Mouse (Mus musculus) limb, embryonic 13.5 days (tissue): ENCODE results near the gene Gabbr2. TPM values are rescaled to one million over a fixed set of nuclear protein-coding genes. Genes with fewer than 3 reads are reported as not detected.

Experiments used
- ATAC-seq: fragments of 200-750 bp; cut with Nextera tagmentation; 2 replicates; pipeline ENCODE4 v1.8.0; 2017; ENCODE audit warnings: low read depth, moderate number of reproducible peaks, moderate TSS enrichment; ENCODE audit not compliant: low FRiP score
- H3K27ac ChIP-seq: fragments of 300-500 bp; sonication (generic); 2 replicates; pipeline ENCODE4 v1.5.1; 2015; ENCODE audit warnings: inconsistent platforms, mild to moderate bottlenecking, moderate library complexity
- H3K27me3 ChIP-seq: fragments of 300-500 bp; sonication (generic); 2 replicates; pipeline ENCODE4 v1.6.1; 2015; ENCODE audit warnings: mild to moderate bottlenecking, inconsistent platforms
- H3K36me3 ChIP-seq: fragments of 300-500 bp; sonication (generic); 2 replicates; pipeline ENCODE4 v1.6.1; 2015; ENCODE audit warnings: inconsistent platforms, mild to moderate bottlenecking, moderate library complexity
- H3K4me1 ChIP-seq: fragments of 300-500 bp; sonication (generic); 2 replicates; pipeline ENCODE4 v1.6.1; 2015; ENCODE audit warnings: inconsistent platforms
- H3K4me2 ChIP-seq: fragments of 300-500 bp; sonication (generic); replicated peaks from 2 replicates; pipeline ENCODE4 v1.6.1; 2015; ENCODE audit warnings: inconsistent platforms, mild to moderate bottlenecking, moderate library complexity
- H3K4me3 ChIP-seq: fragments of 300-500 bp; sonication (generic); 2 replicates; pipeline ENCODE4 v1.5.1; 2015; ENCODE audit warnings: moderate library complexity, mild to moderate bottlenecking, inconsistent platforms
- H3K9ac ChIP-seq: fragments of 300-500 bp; sonication (generic); 2 replicates; pipeline ENCODE4 v1.6.1; 2015; ENCODE audit warnings: mild to moderate bottlenecking, inconsistent platforms
- H3K9me3 ChIP-seq: fragments of 300-500 bp; sonication (generic); 2 replicates; pipeline ENCODE4 v1.6.1; 2016; ENCODE audit warnings: inconsistent platforms
- WGBS: fragments of 180-500 bp; shearing (Covaris S2); methylation state at CpG from one replicate; pipeline ENCODE4 v1.1.7; 2015; 5-methylcytosine and 5-hydroxymethylcytosine counted together
- polyA plus RNA-seq: library from polyadenylated mRNA; unstranded; fragments of >200 nt; fragmentation: Nextera tagmentation; extraction: Ambion mirVana; gene quantifications from 2 replicates; pipeline ENCODE4 v1.2.1, GENCODE M21; 2015

Gene Gabbr2
- polyA plus RNA-seq, 1 experiment from 2014 or later: 0.11 TPM

DNA sequence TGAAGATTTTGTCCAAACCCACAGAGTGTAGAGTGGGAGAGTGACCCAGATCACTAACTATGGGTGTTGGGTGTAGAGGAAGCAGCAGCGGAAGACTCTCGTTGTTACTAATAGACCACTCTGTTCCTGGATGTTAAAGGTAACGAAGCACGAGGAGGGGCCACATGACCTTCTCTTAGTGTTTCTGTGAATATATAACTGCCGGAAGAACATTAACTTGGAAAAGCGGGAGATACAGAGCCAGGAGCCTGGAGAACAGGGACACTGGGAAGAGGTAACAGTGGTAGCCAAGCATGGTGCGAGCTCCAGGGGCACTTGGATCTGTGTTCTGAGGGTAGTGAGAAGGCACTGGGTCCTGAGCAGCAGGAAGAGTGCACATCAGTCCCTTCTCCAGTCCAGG, 38.7 kb downstream of the Gabbr2 start:
- Histone ChIP-seq H3K36me3 (no peaks in the 10 kb centered on the region), H3K9ac (no peak overlapping the region), H3K27me3 (no peaks in the 10 kb centered on the region), H3K4me3 (no peak overlapping the region), H3K9me3 (no peaks in the 10 kb centered on the region), H3K27ac (no peak overlapping the region), H3K4me2 (no peak overlapping the region), H3K4me1 (no peaks in the 10 kb centered on the region)
- ATAC-seq: no peak
- 88% methylated on average over 7 of the region's 7 CpGs for WGBS

DNA sequence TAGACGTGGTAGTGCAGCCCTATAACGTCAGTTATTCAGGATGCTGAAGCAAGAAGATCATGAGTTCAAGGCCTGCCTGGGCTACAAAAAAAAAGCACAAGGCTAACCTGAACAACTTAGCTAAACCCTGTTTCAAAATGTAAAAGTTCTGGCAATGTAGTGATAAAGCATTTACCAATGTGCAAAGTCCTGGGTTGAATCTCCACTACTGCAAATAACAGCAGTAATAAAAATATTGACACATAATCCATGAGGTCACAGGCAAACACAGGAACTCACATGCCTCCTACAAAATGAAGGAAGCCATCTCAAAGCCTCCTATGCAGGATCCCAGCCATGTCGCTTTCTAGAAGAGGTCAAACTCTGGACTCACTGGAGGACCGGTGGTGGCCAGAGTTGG, 39.1 kb downstream of the Gabbr2 start:
- no peak for ATAC-seq
- Histone ChIP-seq H3K9me3 (no peaks in the 10 kb centered on the region), H3K4me1 (no peaks in the 10 kb centered on the region), H3K4me2 (no peak overlapping the region), H3K9ac (no peak overlapping the region), H3K36me3 (no peaks in the 10 kb centered on the region), H3K4me3 (no peak overlapping the region), H3K27me3 (no peaks in the 10 kb centered on the region), H3K27ac (no peak overlapping the region)
- 84% methylated on average over 4 of the region's 4 CpGs for WGBS

DNA sequence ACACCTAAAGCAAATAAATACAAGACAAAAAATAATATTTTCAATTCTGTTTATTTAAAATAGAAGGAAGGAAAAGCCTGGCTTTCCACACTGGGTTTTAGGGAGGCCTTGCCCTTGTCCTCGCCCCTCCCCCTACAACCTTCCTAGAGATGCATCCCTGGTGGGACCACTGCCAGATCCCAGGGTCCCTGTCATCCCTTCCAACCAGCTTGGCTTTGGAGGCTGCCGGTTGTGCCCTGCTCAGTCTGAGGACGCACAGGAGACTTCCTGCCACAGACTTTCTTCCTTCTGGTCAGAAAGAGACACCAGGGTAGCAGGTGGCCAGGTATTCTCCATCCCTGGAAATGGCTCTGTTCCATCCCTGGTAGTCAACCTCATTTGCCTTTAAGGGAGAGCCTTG, 57.4 kb downstream of the Gabbr2 start:
- no peak for ATAC-seq
- Histone ChIP-seq H3K4me2 (no peak overlapping the region), H3K36me3 (no peaks in the 10 kb centered on the region), H3K27me3 (no peaks in the 10 kb centered on the region), H3K4me1 (no peaks in the 10 kb centered on the region), H3K27ac (no peak overlapping the region), H3K9ac (no peak overlapping the region), H3K4me3 (no peak overlapping the region), H3K9me3 (no peaks in the 10 kb centered on the region)
- 82% methylated on average over 3 of the region's 3 CpGs for WGBS

DNA sequence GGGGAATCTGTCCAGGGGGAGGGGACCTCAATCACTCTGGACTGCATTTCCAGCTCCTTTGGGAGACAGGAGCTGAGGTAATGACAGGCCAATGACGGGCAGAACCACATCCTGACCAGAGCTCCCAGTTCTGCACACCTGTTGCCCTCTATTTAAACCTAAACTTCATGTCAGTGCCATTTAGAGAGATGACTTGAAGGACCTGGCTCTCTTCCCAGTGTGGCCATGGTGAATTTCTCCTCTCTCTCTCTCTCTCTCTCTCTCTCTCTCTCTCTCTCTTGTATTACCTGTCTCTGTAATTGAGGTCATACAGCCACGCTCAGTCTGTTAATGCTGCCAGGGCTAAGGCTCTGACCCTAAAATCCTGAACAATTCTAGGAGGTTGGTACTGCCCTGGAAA, 58.1 kb downstream of the Gabbr2 start:
- Histone ChIP-seq H3K4me1 (no peaks in the 10 kb centered on the region), H3K36me3 (no peaks in the 10 kb centered on the region), H3K9ac (no peak overlapping the region), H3K9me3 (no peaks in the 10 kb centered on the region), H3K4me3 (no peak overlapping the region), H3K27ac (no peak overlapping the region), H3K27me3 (no peaks in the 10 kb centered on the region), H3K4me2 (no peak overlapping the region)
- ATAC-seq: no peak
- WGBS: 70% methylated on average over 2 of the region's 2 CpGs

DNA sequence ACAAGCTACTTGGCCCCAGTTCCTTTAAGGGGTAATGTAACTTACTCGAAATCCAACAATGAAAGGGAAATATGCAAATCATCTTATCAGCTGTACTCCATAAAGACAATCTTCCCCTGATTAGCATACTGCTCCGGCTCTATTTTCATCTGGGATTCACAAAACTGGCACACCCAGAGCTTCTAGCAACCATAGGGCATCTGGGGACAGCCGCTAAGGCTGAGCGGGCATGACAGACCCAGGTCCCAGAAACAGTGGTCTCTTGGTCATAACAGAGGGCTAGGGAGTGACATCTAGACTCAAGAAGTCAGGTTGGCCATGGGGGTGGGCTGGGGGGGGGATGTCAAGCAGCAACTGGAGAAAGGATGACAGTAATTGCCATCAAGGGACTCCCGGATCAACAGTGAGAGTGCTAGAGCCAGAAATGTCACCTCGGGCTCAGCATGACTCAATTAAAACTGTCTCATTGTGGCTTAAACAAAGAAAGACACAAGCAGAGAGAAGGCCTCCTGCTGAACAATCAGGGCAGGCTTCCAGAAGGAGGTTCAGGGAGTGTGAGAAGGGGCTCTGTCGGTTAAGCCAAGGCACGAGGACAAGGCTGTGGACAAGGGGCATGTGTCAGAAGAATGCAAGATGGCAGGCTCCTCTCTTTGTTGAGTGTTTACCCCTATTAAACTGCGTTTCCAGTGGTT, 59.8 kb downstream of the Gabbr2 start:
- Histone ChIP-seq H3K27ac (no peak overlapping the region), H3K36me3 (no peaks in the 10 kb centered on the region), H3K4me3 (no peak overlapping the region), H3K9ac (no peak overlapping the region), H3K4me2 (no peak overlapping the region), H3K4me1 (no peaks in the 10 kb centered on the region), H3K9me3 (no peaks in the 10 kb centered on the region), H3K27me3 (no peaks in the 10 kb centered on the region)
- no peak for ATAC-seq
- 75% methylated on average over 9 of the region's 9 CpGs for WGBS

DNA sequence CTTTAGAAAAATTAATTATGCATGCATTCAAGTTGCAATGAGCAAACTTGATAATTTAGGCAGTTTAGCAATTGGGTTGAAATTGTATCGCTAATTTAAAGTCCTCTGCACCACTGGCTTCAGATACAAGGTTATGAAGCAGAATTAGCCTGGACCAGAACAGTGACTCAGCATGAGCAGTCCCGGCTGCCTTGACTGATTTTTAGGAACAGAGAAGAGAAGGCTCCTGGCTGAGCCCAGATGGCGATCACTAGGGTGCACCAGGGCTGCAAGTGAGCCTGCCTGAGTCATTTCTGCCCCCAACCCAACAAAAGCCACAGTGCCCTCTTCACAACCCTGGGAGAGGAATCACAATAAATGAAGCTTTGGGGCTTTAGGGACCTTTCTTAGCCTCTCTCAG, 63.6 kb downstream of the Gabbr2 start:
- Histone ChIP-seq H3K9me3 (no peaks in the 10 kb centered on the region), H3K9ac (no peak overlapping the region), H3K27ac (no peak overlapping the region), H3K4me2 (no peak overlapping the region), H3K4me3 (no peak overlapping the region), H3K36me3 (no peaks in the 10 kb centered on the region), H3K27me3 (no peaks in the 10 kb centered on the region), H3K4me1 (no peaks in the 10 kb centered on the region)
- 72% methylated on average over 3 of the region's 3 CpGs for WGBS
- ATAC-seq: no peak

DNA sequence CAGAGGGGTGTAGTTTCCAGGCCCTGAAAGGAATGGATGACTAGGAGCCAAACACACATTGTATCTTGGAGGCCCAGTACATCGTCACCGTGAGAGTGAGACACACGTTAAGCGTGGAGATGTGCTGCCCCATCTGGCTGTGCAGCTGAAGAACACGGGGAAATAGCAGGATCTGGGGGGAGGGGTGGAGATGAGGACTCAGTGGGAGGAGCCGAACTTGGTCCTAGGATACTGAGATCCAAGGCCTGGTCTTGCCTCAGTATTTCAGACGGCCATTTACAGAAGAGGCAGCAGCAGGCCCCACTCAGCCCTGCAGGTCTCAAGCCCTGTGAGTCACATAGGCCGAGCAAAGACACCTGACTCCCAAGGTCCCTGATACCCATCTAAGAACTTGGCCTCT, 72.5 kb downstream of the Gabbr2 start:
- H3K9ac ChIP-seq: no peak overlapping the region
- no peaks in the 10 kb centered on the region for H3K9me3 ChIP-seq
- no peaks in the 10 kb centered on the region for H3K27me3 ChIP-seq
- H3K4me2 ChIP-seq: no peak overlapping the region
- H3K36me3 ChIP-seq: no peaks in the 10 kb centered on the region
- 58% methylated on average over 8 of the region's 8 CpGs for WGBS
- H3K27ac ChIP-seq: no peak overlapping the region
- no peaks in the 10 kb centered on the region for H3K4me1 ChIP-seq
- no peak overlapping the region for H3K4me3 ChIP-seq
- no peak for ATAC-seq

DNA sequence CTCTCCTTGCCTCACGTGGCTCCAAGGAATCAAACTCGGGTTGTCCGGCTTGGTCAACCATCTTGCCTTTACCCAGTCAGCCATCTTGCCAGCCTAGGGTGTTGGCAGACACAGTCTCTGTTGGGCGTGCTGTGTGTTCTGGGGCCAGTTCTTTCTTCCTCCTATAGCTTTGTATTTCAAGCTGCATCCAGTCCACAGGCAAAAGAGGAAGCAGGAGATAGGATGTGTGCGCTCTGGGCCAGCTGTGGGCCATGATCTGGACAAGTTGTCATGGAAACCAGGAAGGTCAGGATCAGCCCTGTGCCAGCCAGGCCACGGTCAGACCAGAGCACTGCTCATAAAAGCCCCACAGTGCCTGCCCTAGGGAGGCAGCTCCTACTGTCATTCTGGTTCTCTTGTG, 74.9 kb downstream of the Gabbr2 start:
- Histone ChIP-seq H3K9ac (no peak overlapping the region), H3K4me3 (no peak overlapping the region), H3K4me1 (no peaks in the 10 kb centered on the region), H3K27me3 (no peaks in the 10 kb centered on the region), H3K27ac (no peak overlapping the region), H3K4me2 (no peak overlapping the region), H3K36me3 (no peaks in the 10 kb centered on the region), H3K9me3 (no peaks in the 10 kb centered on the region)
- 74% methylated on average over 6 of the region's 6 CpGs for WGBS
- ATAC-seq: no peak

DNA sequence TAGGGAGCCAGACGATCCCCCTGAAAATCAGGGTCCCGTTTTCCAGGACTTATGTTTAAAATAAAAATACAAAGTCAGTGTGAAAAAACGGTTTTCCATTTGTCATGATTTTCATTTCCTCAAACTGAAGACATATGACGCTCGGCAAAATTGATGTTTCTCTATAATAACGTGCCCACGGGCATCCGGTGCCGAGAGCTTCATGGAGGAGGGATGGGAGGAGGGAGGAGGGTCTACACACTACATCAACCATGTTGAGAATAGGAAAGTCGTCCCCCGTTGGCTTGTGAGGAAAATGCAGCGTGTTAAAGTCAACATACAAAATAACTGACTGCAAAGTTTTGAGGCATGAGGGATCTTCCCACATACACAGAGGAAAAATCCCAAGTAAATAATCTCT, 75.7 kb downstream of the Gabbr2 start:
- no peak for ATAC-seq
- 83% methylated on average over 12 of the region's 12 CpGs for WGBS
- H3K27ac ChIP-seq: no peak overlapping the region

DNA sequence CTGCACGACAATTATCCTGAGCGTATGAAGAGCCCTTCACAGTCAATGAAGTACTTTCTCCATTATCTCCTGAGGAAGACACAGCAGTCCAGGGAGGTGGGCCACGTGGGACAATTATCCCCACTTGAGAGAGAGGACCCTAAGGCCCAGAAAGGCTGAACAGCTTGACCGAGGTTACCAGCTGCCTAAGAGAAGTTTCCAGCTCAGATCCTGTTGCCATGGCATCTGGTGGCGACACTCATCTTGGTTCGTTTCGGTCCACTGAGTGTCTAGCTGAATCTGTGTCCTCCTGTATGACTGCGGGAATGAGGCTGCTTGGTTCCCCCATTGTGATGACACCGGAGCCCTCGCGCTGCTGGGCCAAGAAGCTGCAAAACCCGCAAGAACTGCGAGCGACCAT, 76.2 kb downstream of the Gabbr2 start:
- no peaks in the 10 kb centered on the region for H3K4me1 ChIP-seq
- H3K36me3 ChIP-seq: no peaks in the 10 kb centered on the region
- no peak overlapping the region for H3K4me3 ChIP-seq
- H3K4me2 ChIP-seq: no peak overlapping the region
- H3K27ac ChIP-seq: no peak overlapping the region
- H3K9me3 ChIP-seq: no peaks in the 10 kb centered on the region
- H3K27me3 ChIP-seq: no peaks in the 10 kb centered on the region
- 90% methylated on average over 14 of the region's 14 CpGs for WGBS
- no peak for ATAC-seq
- H3K9ac ChIP-seq: no peak overlapping the region

More for the DNA sequence above, 75.7 kb downstream of the Gabbr2 start:
- no peaks in the 10 kb centered on the region for H3K4me1 ChIP-seq
- no peak overlapping the region for H3K4me2 ChIP-seq
- no peaks in the 10 kb centered on the region for H3K9me3 ChIP-seq
- H3K4me3 ChIP-seq: no peak overlapping the region
- H3K27me3 ChIP-seq: no peaks in the 10 kb centered on the region
- H3K9ac ChIP-seq: no peak overlapping the region
- H3K36me3 ChIP-seq: no peaks in the 10 kb centered on the region

DNA sequence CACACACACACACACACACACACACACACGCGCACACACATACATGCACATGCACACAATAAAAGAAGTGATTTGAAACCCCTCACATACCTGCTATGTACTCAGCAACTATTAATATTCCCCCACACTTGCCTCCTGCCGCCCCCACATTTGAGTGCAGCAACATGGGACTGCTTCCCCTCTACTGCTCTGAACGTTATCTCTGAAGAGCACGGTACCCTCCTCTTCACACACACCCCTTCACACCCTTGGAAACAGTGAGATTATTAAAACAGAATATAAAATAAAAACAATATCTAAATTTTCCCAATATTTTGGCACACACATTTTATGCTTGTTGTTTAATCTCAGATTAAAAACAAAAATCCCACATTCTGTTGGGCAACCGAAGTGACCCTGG, 77.1 kb downstream of the Gabbr2 start:
- H3K4me1 ChIP-seq: no peaks in the 10 kb centered on the region
- ATAC-seq: no peak
- H3K4me2 ChIP-seq: no peak overlapping the region
- no peaks in the 10 kb centered on the region for H3K27me3 ChIP-seq
- H3K27ac ChIP-seq: no peak overlapping the region
- no peaks in the 10 kb centered on the region for H3K36me3 ChIP-seq
- H3K9me3 ChIP-seq: 0 out of 2 replicates have a peak, but pooled peaks cover 3% of the 10 kb centered on the region
- WGBS: 88% methylated on average over 6 of the region's 6 CpGs
- H3K9ac ChIP-seq: no peak overlapping the region
- H3K4me3 ChIP-seq: no peak overlapping the region

DNA sequence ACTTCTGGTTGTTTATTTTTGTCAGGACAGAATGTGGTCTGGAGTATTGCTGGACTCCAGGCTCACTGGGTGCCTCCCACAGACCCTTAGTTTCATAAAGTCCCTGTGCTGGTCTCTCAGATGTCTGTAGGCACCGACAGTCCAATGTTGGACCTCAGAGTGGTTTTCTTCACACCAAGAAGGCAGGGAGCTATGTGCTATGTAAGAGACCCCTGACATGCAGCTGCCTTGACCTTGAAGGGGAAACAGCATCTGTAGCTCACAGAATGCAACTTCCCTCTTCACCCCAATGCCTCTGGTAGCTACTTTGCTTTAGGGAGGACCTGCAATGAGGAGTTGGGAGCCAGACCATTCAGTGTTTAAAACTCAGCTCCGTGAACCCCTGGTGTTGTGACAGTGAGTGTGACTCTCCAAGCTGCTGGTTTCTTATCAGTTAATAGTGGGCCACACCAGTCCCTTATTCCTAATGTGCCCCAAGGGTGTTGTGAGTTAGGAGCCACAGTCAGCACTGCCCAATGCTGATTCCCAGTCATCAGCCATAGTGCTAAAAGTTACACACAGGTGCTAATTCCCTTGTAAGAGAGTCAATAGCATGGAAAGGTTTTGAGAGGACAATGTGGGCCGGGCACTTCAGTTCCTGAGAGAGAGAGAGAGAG, 85.5 kb downstream of the Gabbr2 start:
- H3K9ac ChIP-seq: no peak overlapping the region
- H3K4me1 ChIP-seq: 0 out of 2 replicates have a peak, but pooled peaks cover 3% of the 10 kb centered on the region
- no peak overlapping the region for H3K27ac ChIP-seq
- no peak overlapping the region for H3K4me2 ChIP-seq
- WGBS: 60% methylated on average over 3 of the region's 3 CpGs
- H3K9me3 ChIP-seq: peaks cover 9% of the 10 kb centered on the region; the same call in 1 of the 2 replicates
- H3K4me3 ChIP-seq: no peak overlapping the region
- no peak for ATAC-seq
- no peaks in the 10 kb centered on the region for H3K27me3 ChIP-seq
- H3K36me3 ChIP-seq: no peaks in the 10 kb centered on the region

DNA sequence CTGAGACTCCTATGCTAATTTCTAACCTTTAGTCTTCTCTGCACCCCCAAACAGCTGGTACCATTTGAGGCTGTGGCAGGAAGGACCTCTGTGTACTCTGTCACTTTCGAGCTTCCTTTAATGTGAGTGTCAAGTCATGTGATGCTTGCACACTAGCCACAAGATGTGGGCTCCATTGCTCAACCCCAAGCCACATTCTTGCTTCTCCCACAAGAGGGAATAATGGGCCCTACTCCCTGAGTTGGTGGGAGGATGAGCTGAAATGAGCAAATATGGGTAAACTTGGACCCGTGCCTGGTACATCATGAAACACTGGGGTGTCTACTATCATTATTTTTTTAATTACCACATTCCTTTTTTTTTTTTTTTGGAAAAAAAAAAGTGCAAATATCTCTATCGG, 86.5 kb downstream of the Gabbr2 start:
- Histone ChIP-seq H3K4me1 (0 out of 2 replicates have a peak, but pooled peaks cover 3% of the 10 kb centered on the region), H3K27ac (no peak overlapping the region), H3K4me3 (no peak overlapping the region), H3K4me2 (no peak overlapping the region), H3K27me3 (no peaks in the 10 kb centered on the region), H3K36me3 (no peaks in the 10 kb centered on the region), H3K9me3 (peaks cover 9% of the 10 kb centered on the region; the same call in 1 of the 2 replicates), H3K9ac (no peak overlapping the region)
- no peak for ATAC-seq
- 66% methylated on average over 3 of the region's 3 CpGs for WGBS
